Mouse (Mus musculus) heart, embryonic 15.5 days (tissue): ENCODE results near the gene 1810046K07Rik. TPM values are rescaled to one million over a fixed set of nuclear protein-coding genes. Genes with fewer than 3 reads are reported as not detected.

Experiments
- ATAC-seq: fragments of 200-750 bp; cut with Nextera tagmentation; replicated peaks from 2 replicates; pipeline ENCODE4 v1.8.0; 2017; ENCODE audit warnings: low read depth, moderate TSS enrichment; ENCODE audit not compliant: insufficient number of reproducible peaks, insufficient read depth, low FRiP score
- H3K27ac ChIP-seq: fragments of 300-500 bp; sonication (generic); 2 replicates; pipeline ENCODE4 v1.5.1; 2015; ENCODE audit warnings: mild to moderate bottlenecking, inconsistent platforms
- H3K27me3 ChIP-seq: fragments of 300-500 bp; sonication (generic); 2 replicates; pipeline ENCODE4 v1.6.1; 2015; ENCODE audit warnings: inconsistent platforms
- H3K36me3 ChIP-seq: fragments of 300-500 bp; sonication (generic); 2 replicates; pipeline ENCODE4 v1.6.1; 2015; ENCODE audit warnings: mild to moderate bottlenecking, inconsistent platforms
- H3K4me1 ChIP-seq: fragments of 300-500 bp; sonication (generic); replicated peaks from 2 replicates; pipeline ENCODE4 v1.6.1; 2015; ENCODE audit warnings: inconsistent platforms
- H3K4me2 ChIP-seq: fragments of 300-500 bp; sonication (generic); 2 replicates; pipeline ENCODE4 v1.6.1; 2015; ENCODE audit warnings: inconsistent platforms, mild to moderate bottlenecking, moderate library complexity
- H3K4me3 ChIP-seq: fragments of 300-500 bp; sonication (generic); 2 replicates; pipeline ENCODE4 v1.5.1; 2015; ENCODE audit warnings: mild to moderate bottlenecking, inconsistent platforms
- H3K9ac ChIP-seq: fragments of 300-500 bp; sonication (generic); 2 replicates; pipeline ENCODE4 v1.6.1; 2015; ENCODE audit warnings: mild to moderate bottlenecking, inconsistent platforms
- H3K9me3 ChIP-seq: fragments of 300-500 bp; sonication (generic); replicated peaks from 2 replicates; pipeline ENCODE4 v1.6.1; 2016; ENCODE audit warnings: inconsistent platforms
- WGBS: fragments of 180-500 bp; shearing (Covaris S2); methylation state at CpG from one replicate; pipeline ENCODE4 v1.1.7; 2015; ENCODE audit warnings: mixed read lengths; 5-methylcytosine and 5-hydroxymethylcytosine counted together
- polyA plus RNA-seq: library from polyadenylated mRNA; unstranded; fragments of >200 nt; fragmentation: Nextera tagmentation; extraction: Ambion mirVana; gene quantifications from 2 replicates; pipeline ENCODE4 v1.2.1, GENCODE M21; 2015

1810046K07Rik gene
- polyA plus RNA-seq, 1 experiment from 2014 or later = not detected

DNA sequence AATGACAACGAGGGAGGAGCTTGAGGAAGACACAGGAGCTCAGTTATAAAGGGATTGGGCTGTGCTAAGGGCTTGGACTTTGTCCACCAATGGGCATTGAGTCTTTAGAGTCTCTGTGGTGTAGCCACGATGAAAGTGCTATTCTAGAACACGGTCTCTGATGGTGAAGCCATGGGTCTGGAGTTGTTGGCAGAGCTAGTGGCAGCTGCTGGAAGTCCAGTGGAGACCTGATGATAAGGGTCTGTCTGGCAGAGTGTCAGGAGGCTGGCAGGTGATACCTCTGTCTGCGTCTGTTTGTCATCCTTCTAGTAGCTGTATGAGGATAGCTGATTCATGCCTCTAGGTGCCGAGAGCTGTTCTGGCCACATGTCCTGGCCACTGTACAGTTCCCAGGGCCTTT lies 24.7 kb downstream of the 1810046K07Rik start:
- Histone ChIP-seq H3K4me3 (no peak overlapping the region), H3K4me2 (no peak overlapping the region), H3K36me3 (no peaks in the 10 kb centered on the region), H3K27me3 (no peaks in the 10 kb centered on the region), H3K9me3 (no peaks in the 10 kb centered on the region), H3K27ac (no peak overlapping the region), H3K9ac (no peak overlapping the region), H3K4me1 (no peaks in the 10 kb centered on the region)
- WGBS = 53% methylated on average over 5 of the region's 5 CpGs
- no peak for ATAC-seq

DNA sequence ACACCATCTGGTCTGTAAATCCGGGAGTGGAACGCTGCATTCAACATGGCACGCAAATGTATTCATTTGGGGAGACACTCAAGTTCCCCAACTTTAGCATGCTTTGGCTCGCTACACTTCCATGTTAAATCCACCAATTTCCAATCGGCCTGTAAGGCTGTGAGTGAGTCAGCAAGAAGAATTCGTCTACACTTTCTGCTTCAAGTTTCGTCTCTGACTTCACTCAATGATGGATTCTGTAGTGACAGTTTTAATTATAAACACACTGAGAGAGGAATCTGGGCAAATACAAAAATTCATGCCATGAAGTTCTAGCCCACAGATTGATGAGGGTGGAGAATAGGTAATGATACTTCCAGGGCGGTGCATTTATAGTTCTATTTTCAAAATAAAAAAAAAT lies 35.2 kb downstream of the 1810046K07Rik start:
- Histone ChIP-seq H3K36me3 (no peaks in the 10 kb centered on the region), H3K9me3 (no peaks in the 10 kb centered on the region), H3K27ac (no peak overlapping the region), H3K27me3 (no peaks in the 10 kb centered on the region; the same call in 1 of the 2 replicates), H3K4me1 (no peaks in the 10 kb centered on the region), H3K9ac (no peak overlapping the region), H3K4me2 (no peak overlapping the region), H3K4me3 (no peak overlapping the region)
- 73% methylated on average over 8 of the region's 8 CpGs for WGBS
- no peak for ATAC-seq

GRCm38 (mm10) chr9:51292674-51293073 lies 36.0 kb downstream of the 1810046K07Rik start:
- Histone ChIP-seq H3K4me3 (no peak overlapping the region), H3K4me1 (no peaks in the 10 kb centered on the region), H3K9me3 (no peaks in the 10 kb centered on the region), H3K27ac (no peak overlapping the region), H3K36me3 (no peaks in the 10 kb centered on the region), H3K9ac (no peak overlapping the region), H3K4me2 (no peak overlapping the region), H3K27me3 (no peaks in the 10 kb centered on the region; the same call in 1 of the 2 replicates)
- 32% methylated on average over 4 of the region's 4 CpGs for WGBS
- ATAC-seq = 0 out of 2 replicates have a peak, but pooled peaks have one; percentile 22

- 62% methylated on average over 4 of the region's 4 CpGs for WGBS
- H3K36me3 ChIP-seq = no peaks in the 10 kb centered on the region
Observed at GRCm38 (mm10) chr9:51290980-51291379, 37.7 kb downstream of the 1810046K07Rik start.

DNA sequence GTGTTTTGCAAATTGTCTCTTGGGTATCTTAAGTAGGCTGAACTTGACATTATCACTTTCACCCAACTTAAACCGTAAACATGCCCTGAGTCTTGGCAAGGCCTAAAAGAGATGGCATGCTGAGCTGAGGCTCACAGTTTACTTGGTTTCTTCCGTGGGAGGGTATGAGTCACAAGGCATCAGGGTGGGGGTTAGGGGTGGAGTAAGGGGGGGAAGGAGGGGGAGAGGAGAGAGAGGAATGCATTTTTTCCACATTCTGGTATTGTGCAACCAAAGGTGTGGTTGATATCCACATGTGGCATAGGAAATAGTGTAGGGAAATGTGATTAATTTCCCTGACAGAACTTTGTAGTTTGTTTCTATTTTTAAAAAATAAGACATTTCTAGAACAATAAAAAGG lies 42.6 kb downstream of the 1810046K07Rik start:
- no peak overlapping the region for H3K4me3 ChIP-seq
- no peaks in the 10 kb centered on the region for H3K36me3 ChIP-seq
- 36% methylated on average over 2 of the region's 2 CpGs for WGBS
- H3K4me2 ChIP-seq = no peak overlapping the region
- ATAC-seq = no peak
- no peaks in the 10 kb centered on the region; the same call in 1 of the 2 replicates for H3K27me3 ChIP-seq
- H3K4me1 ChIP-seq = no peaks in the 10 kb centered on the region
- H3K27ac ChIP-seq = no peak overlapping the region
- H3K9me3 ChIP-seq = no peaks in the 10 kb centered on the region
- H3K9ac ChIP-seq = no peak overlapping the region

More at GRCm38 (mm10) chr9:51290980-51291379, 37.7 kb downstream of the 1810046K07Rik start:
- Histone ChIP-seq H3K27ac (no peak overlapping the region), H3K4me1 (no peaks in the 10 kb centered on the region), H3K4me2 (no peak overlapping the region), H3K27me3 (no peaks in the 10 kb centered on the region; the same call in 1 of the 2 replicates), H3K9ac (no peak overlapping the region), H3K9me3 (no peaks in the 10 kb centered on the region), H3K4me3 (no peak overlapping the region)
- no peak for ATAC-seq

- H3K4me2 ChIP-seq = peak within 1 kb of the TSS; percentile 93
- no peaks in the 10 kb centered on the region for H3K27me3 ChIP-seq
- no peaks in the 10 kb centered on the region for H3K36me3 ChIP-seq
- ATAC-seq = peak; percentile 97
- under 1% methylated on average over 53 of the region's 53 CpGs for WGBS
- no peaks in the 10 kb centered on the region for H3K9me3 ChIP-seq
- peak within 1 kb of the TSS; percentile 88 for H3K27ac ChIP-seq
- peak within 1 kb of the TSS; percentile 76 for H3K4me3 ChIP-seq
- H3K9ac ChIP-seq = peak within 1 kb of the TSS; percentile 78
- peaks cover 15% of the 10 kb centered on the region for H3K4me1 ChIP-seq
Observed at GRCm38 (mm10) chr9:51278500-51279381, 50.0 kb downstream of the 1810046K07Rik start, which contains the start of gene Colca2. TSS of gene Colca2 (minus strand) at chr9:51278569.

DNA sequence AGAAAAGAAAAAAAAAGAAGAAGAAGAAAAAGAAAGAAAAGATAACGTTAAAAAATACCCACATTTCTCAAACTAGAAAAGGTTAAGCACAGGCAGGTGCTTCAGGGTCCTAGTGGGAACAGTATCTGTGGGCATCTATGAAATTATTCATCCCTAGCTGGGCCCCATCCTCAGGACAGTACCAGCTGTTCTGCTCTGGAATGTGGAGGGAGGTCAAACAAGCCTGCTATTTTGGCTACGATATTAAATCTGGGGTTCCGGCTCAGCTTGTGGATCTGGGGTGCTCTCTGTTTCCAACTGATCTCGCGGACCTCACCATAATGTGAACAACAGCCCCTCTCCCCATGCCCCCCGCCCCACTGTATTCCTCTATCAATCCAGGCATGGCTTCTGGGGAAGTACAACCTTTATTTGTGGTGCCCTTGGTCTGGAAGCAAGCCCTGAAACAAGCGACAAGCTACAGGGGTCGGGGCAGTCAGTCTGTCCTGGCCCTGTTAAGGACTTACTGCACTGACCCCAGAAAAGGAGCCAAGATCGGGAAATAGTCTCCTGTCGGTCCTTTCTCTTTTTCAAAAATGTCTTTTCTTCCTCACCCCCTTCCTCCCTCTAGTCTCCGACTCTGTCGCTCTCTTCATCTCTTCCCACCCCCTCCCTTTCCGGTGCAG lies 50.8 kb downstream of the 1810046K07Rik start:
- WGBS = 20% methylated on average over 13 of the region's 13 CpGs
- peak overlapping the region; percentile 76 for H3K4me3 ChIP-seq
- no peak for ATAC-seq

GRCm38 (mm10) chr9:51274678-51275077 lies 54.0 kb downstream of the 1810046K07Rik start:
- H3K27ac ChIP-seq = no peak overlapping the region
- H3K4me1 ChIP-seq = peaks cover 15% of the 10 kb centered on the region
- no peaks in the 10 kb centered on the region for H3K27me3 ChIP-seq
- WGBS = 23% methylated on average over 4 of the region's 4 CpGs
- no peak for ATAC-seq
- no peak overlapping the region for H3K9ac ChIP-seq
- H3K9me3 ChIP-seq = no peaks in the 10 kb centered on the region
- H3K4me3 ChIP-seq = no peak overlapping the region
- no peak overlapping the region for H3K4me2 ChIP-seq
- H3K36me3 ChIP-seq = no peaks in the 10 kb centered on the region

More for the DNA sequence above, 50.8 kb downstream of the 1810046K07Rik start:
- Histone ChIP-seq H3K27ac (peak overlapping the region; percentile 88), H3K36me3 (no peaks in the 10 kb centered on the region), H3K4me2 (peak overlapping the region; percentile 93), H3K9ac (peak overlapping the region; percentile 78), H3K4me1 (peaks cover 15% of the 10 kb centered on the region), H3K9me3 (no peaks in the 10 kb centered on the region), H3K27me3 (no peaks in the 10 kb centered on the region)

GRCm38 (mm10) chr9:51273581-51274154 lies 55.0 kb downstream of the 1810046K07Rik start:
- Histone ChIP-seq H3K9me3 (no peaks in the 10 kb centered on the region), H3K27me3 (no peaks in the 10 kb centered on the region), H3K9ac (no peak overlapping the region), H3K4me2 (no peak overlapping the region), H3K27ac (no peak overlapping the region), H3K4me3 (no peak overlapping the region), H3K36me3 (no peaks in the 10 kb centered on the region), H3K4me1 (peaks cover 10% of the 10 kb centered on the region)
- WGBS = 72% methylated on average over 9 of the region's 9 CpGs
- ATAC-seq = no peak

GRCm38 (mm10) chr9:51272102-51272501 lies 56.6 kb downstream of the 1810046K07Rik start:
- no peak for ATAC-seq
- Histone ChIP-seq H3K4me2 (no peak overlapping the region), H3K9ac (no peak overlapping the region), H3K9me3 (no peaks in the 10 kb centered on the region), H3K27ac (no peak overlapping the region), H3K4me1 (no peaks in the 10 kb centered on the region), H3K27me3 (no peaks in the 10 kb centered on the region), H3K4me3 (no peak overlapping the region), H3K36me3 (no peaks in the 10 kb centered on the region)
- 62% methylated on average over 5 of the region's 5 CpGs for WGBS

- ATAC-seq = no peak
- WGBS = 75% methylated on average over 8 of the region's 8 CpGs
- no peak overlapping the region for H3K27ac ChIP-seq
- H3K4me1 ChIP-seq = no peaks in the 10 kb centered on the region
- no peaks in the 10 kb centered on the region for H3K27me3 ChIP-seq
- H3K9ac ChIP-seq = no peak overlapping the region
- H3K36me3 ChIP-seq = no peaks in the 10 kb centered on the region
- no peak overlapping the region for H3K4me3 ChIP-seq
- H3K9me3 ChIP-seq = no peaks in the 10 kb centered on the region
- H3K4me2 ChIP-seq = no peak overlapping the region
Observed at GRCm38 (mm10) chr9:51271073-51271472, 57.6 kb downstream of the 1810046K07Rik start.
